17 mouse cellular contexts compared by ENCODE assay signal in genomic region chr15:78957021-78957420, GRCm38 (mm10). TPM values are rescaled to one million over a fixed set of nuclear protein-coding genes. Genes with fewer than 3 reads are reported as not detected.
DNase-seq lines count a peak whose midpoint lies in the region; ATAC-seq and TF ChIP-seq lines count a peak whose summit lies in the region.
"Had no signal": no experiment of that assay in that cellular context is flagged by ENCODE, and none has a peak within 500 bp of the region (broad histone marks: within the 10 kb centered on the region; RNA-seq: fewer than 3 reads in every experiment).

No protein-coding gene starts in this region.

- no peak overlapping the region for H3K4me3 ChIP-seq in hindbrain, embryonic 12.5 days
- H3K4me3 ChIP-seq in hindbrain, embryonic 14.5 days (replicated peaks; ENCODE audit: low read length), result no peak overlapping the region
- H3K4me3 ChIP-seq in stomach, embryonic 16.5 days (replicated peaks; ENCODE audit: low read length), result no peak overlapping the region
- no peak overlapping the region for H3K4me3 ChIP-seq in stomach, postnatal 0 days (ENCODE audit: low read depth, low read length)
- H3K4me3 ChIP-seq in embryonic facial prominence, embryonic 14.5 days (ENCODE audit: low read depth, low read length), result no peak overlapping the region
- H3K4me3 ChIP-seq in limb, embryonic 15.5 days, result no peak overlapping the region
- H3K4me3 ChIP-seq: heart, embryonic 15.5 days; liver, embryonic 15.5 days; midbrain, embryonic 12.5 days had no signal

- no peaks in the 10 kb centered on the region for H3K27me3 ChIP-seq in hindbrain, embryonic 12.5 days
- H3K27me3 ChIP-seq in hindbrain, embryonic 14.5 days (ENCODE audit: control insufficient read depth, insufficient read depth, low read length), result no peaks in the 10 kb centered on the region
- no peaks in the 10 kb centered on the region for H3K27me3 ChIP-seq in stomach, embryonic 16.5 days (ENCODE audit: control insufficient read depth, insufficient read depth, low read length)
- H3K27me3 ChIP-seq in stomach, postnatal 0 days (ENCODE audit: control insufficient read depth, insufficient read depth, low read length), result no peaks in the 10 kb centered on the region
- H3K27me3 ChIP-seq in embryonic facial prominence, embryonic 14.5 days (replicated peaks; ENCODE audit: control insufficient read depth, insufficient read depth, low read length), result no peaks in the 10 kb centered on the region
- no peaks in the 10 kb centered on the region for H3K27me3 ChIP-seq in limb, embryonic 15.5 days
- H3K27me3 ChIP-seq: heart, embryonic 15.5 days; midbrain, embryonic 12.5 days had no signal

- H3K36me3 ChIP-seq in hindbrain, embryonic 12.5 days, result peaks cover 66% of the 10 kb centered on the region
- H3K36me3 ChIP-seq in hindbrain, embryonic 14.5 days (replicated peaks; ENCODE audit: control insufficient read depth, insufficient read depth), result peaks cover 59% of the 10 kb centered on the region
- H3K36me3 ChIP-seq in stomach, embryonic 16.5 days (ENCODE audit: control insufficient read depth, insufficient read depth, low read length), result no peaks in the 10 kb centered on the region
- H3K36me3 ChIP-seq in stomach, postnatal 0 days (ENCODE audit: control insufficient read depth, insufficient read depth, low read length), result no peaks in the 10 kb centered on the region
- peaks cover 12% of the 10 kb centered on the region; the same call in 1 of the 2 replicates for H3K36me3 ChIP-seq in embryonic facial prominence, embryonic 14.5 days (ENCODE audit: control insufficient read depth, insufficient read depth, low read length)
- H3K36me3 ChIP-seq in limb, embryonic 15.5 days, result peaks cover 10% of the 10 kb centered on the region; the same call in 1 of the 2 replicates
- H3K36me3 ChIP-seq: heart, embryonic 15.5 days; liver, embryonic 15.5 days had no signal

- ATAC-seq in hindbrain, embryonic 12.5 days (ENCODE audit: low FRiP score), result no peak
- ATAC-seq in hindbrain, embryonic 14.5 days (ENCODE audit: low FRiP score), result no peak
- ATAC-seq in stomach, embryonic 16.5 days (ENCODE audit: insufficient read depth, low FRiP score), result no peak
- no peak for ATAC-seq in stomach, postnatal 0 days (ENCODE audit: low FRiP score, low TSS enrichment)
- ATAC-seq in embryonic facial prominence, embryonic 14.5 days (ENCODE audit: low read depth), result peak; percentile 73; the same call in 1 of the 2 replicates
- no peak for ATAC-seq in limb, embryonic 15.5 days (ENCODE audit: insufficient number of reproducible peaks, low FRiP score, low TSS enrichment, low read depth)
- ATAC-seq: inflammation-experienced regulatory T-cells, adult 6 months; lung, postnatal 0 days had no signal

- 0 out of 2 replicates have a peak overlapping the region, but pooled peaks have one; percentile 2 for H3K27ac ChIP-seq in hindbrain, embryonic 12.5 days
- H3K27ac ChIP-seq in hindbrain, embryonic 14.5 days, result no peak overlapping the region
- H3K27ac ChIP-seq in stomach, embryonic 16.5 days (ENCODE audit: low read length), result no peak overlapping the region
- H3K27ac ChIP-seq in stomach, postnatal 0 days (replicated peaks), result no peak overlapping the region
- H3K27ac ChIP-seq in embryonic facial prominence, embryonic 14.5 days (replicated peaks; ENCODE audit: low read depth, low read length), result peak overlapping the region; percentile 49
- H3K27ac ChIP-seq in limb, embryonic 15.5 days, result peak overlapping the region; percentile 61; the same call in 1 of the 2 replicates
- H3K27ac ChIP-seq: heart, embryonic 15.5 days; liver, embryonic 15.5 days; midbrain, embryonic 12.5 days had no signal

- no peak overlapping the region for H3K4me2 ChIP-seq in hindbrain, embryonic 12.5 days (replicated peaks)
- no peak overlapping the region for H3K4me2 ChIP-seq in hindbrain, embryonic 14.5 days (replicated peaks)
- no peak overlapping the region for H3K4me2 ChIP-seq in stomach, embryonic 16.5 days (ENCODE audit: low read depth, low read length)
- H3K4me2 ChIP-seq in stomach, postnatal 0 days (replicated peaks; ENCODE audit: low read depth), result no peak overlapping the region
- H3K4me2 ChIP-seq in embryonic facial prominence, embryonic 14.5 days (ENCODE audit: low read depth, low read length), result no peak overlapping the region; the same call in 1 of the 2 replicates
- peak overlapping the region; percentile 17; the same call in 1 of the 2 replicates for H3K4me2 ChIP-seq in limb, embryonic 15.5 days
- H3K4me2 ChIP-seq: heart, embryonic 15.5 days; liver, embryonic 15.5 days; midbrain, embryonic 12.5 days had no signal

- TF ChIP-seq CTCF in stomach, postnatal 0 days (IDR thresholded peaks at IDR 0.05; ENCODE audit: low read depth), result no peak

- no peak for DNase-seq in hindbrain, embryonic 14.5 days (ENCODE audit: low spot score)
- no peak for DNase-seq in stomach, postnatal 0 days (ENCODE audit: low spot score)
- DNase-seq in embryonic facial prominence, embryonic 14.5 days (ENCODE audit: low spot score), result peak; percentile 40
- DNase-seq in right cerebral cortex, postnatal 14 days, result no peak
- no peak for DNase-seq in left cerebral cortex, adult 18-20 months (ENCODE audit: low spot score in 2 of 2)
- DNase-seq: adrenal gland, postnatal 25 days; left cerebral cortex, postnatal 4 days; spleen, adult 18-20 months; thymus, adult 18-20 months had no signal

- peaks cover 3% of the 10 kb centered on the region; the same call in 1 of the 2 replicates for H3K4me1 ChIP-seq in hindbrain, embryonic 12.5 days
- H3K4me1 ChIP-seq in hindbrain, embryonic 14.5 days (replicated peaks; ENCODE audit: control insufficient read depth, insufficient read depth, low read length), result no peaks in the 10 kb centered on the region
- peaks cover 8% of the 10 kb centered on the region; the same call in 1 of the 2 replicates for H3K4me1 ChIP-seq in stomach, embryonic 16.5 days (ENCODE audit: control insufficient read depth, insufficient read depth, low read length)
- H3K4me1 ChIP-seq in stomach, postnatal 0 days (replicated peaks; ENCODE audit: control insufficient read depth, insufficient read depth), result no peaks in the 10 kb centered on the region
- H3K4me1 ChIP-seq in embryonic facial prominence, embryonic 14.5 days (ENCODE audit: control insufficient read depth, insufficient read depth, low read length), result peaks cover 4% of the 10 kb centered on the region; the same call in 1 of the 2 replicates
- peaks cover 12% of the 10 kb centered on the region for H3K4me1 ChIP-seq in limb, embryonic 15.5 days
- H3K4me1 ChIP-seq: heart, embryonic 15.5 days; liver, embryonic 15.5 days; midbrain, embryonic 12.5 days had no signal

- H3K9ac ChIP-seq in hindbrain, embryonic 12.5 days, result 0 out of 2 replicates have a peak overlapping the region, but pooled peaks have one; percentile 41
- H3K9ac ChIP-seq in hindbrain, embryonic 14.5 days, result no peak overlapping the region
- H3K9ac ChIP-seq in stomach, embryonic 16.5 days (ENCODE audit: low read length), result peak overlapping the region; percentile 42; the same call in 1 of the 2 replicates
- no peak overlapping the region for H3K9ac ChIP-seq in stomach, postnatal 0 days (ENCODE audit: low read length)
- peak overlapping the region; percentile 9; the same call in 1 of the 2 replicates for H3K9ac ChIP-seq in embryonic facial prominence, embryonic 14.5 days (ENCODE audit: low read depth, low read length)
- H3K9ac ChIP-seq in limb, embryonic 15.5 days, result no peak overlapping the region
- H3K9ac ChIP-seq: heart, embryonic 15.5 days; liver, embryonic 15.5 days; midbrain, embryonic 12.5 days had no signal

- no peaks in the 10 kb centered on the region for H3K9me3 ChIP-seq in hindbrain, embryonic 12.5 days (replicated peaks)
- H3K9me3 ChIP-seq in hindbrain, embryonic 14.5 days (ENCODE audit: control insufficient read depth, low read length), result no peaks in the 10 kb centered on the region
- H3K9me3 ChIP-seq in stomach, embryonic 16.5 days (replicated peaks; ENCODE audit: control insufficient read depth, low read length), result no peaks in the 10 kb centered on the region
- H3K9me3 ChIP-seq in stomach, postnatal 0 days (ENCODE audit: control insufficient read depth, low read length), result no peaks in the 10 kb centered on the region
- H3K9me3 ChIP-seq in embryonic facial prominence, embryonic 14.5 days (ENCODE audit: control insufficient read depth, low read length), result no peaks in the 10 kb centered on the region
- H3K9me3 ChIP-seq in limb, embryonic 15.5 days, result no peaks in the 10 kb centered on the region
- H3K9me3 ChIP-seq: heart, embryonic 15.5 days; liver, embryonic 15.5 days; midbrain, embryonic 12.5 days had no signal

- WGBS in hindbrain, embryonic 12.5 days, result 68% methylated on average over 15 of the region's 15 CpGs
- 84% methylated on average over 15 of the region's 15 CpGs for WGBS in hindbrain, embryonic 14.5 days
- WGBS in stomach, embryonic 16.5 days, result 46% methylated on average over 15 of the region's 15 CpGs
- 49% methylated on average over 15 of the region's 15 CpGs for WGBS in stomach, postnatal 0 days
- WGBS in embryonic facial prominence, embryonic 14.5 days, result 55% methylated on average over 13 of the region's 15 CpGs
- WGBS in limb, embryonic 15.5 days, result 37% methylated on average over 15 of the region's 15 CpGs

- no peak for TF ChIP-seq EP300 in stomach, postnatal 0 days (optimal IDR thresholded peaks at IDR 0.05)

RNA-seq across cellular contexts. Expression of gene Triobp, which starts 9.5 kb away (rescaled TPM):
- polyA plus RNA-seq in hindbrain, embryonic 12.5 days (2016; fragmentation: Nextera tagmentation; extraction: Ambion mirVana), result 44.7 and 52.4 TPM in 2 replicates
- polyA plus RNA-seq in hindbrain, embryonic 14.5 days (2014; fragmentation: Nextera tagmentation; extraction: Ambion mirVana), result 37.4 and 41.1 TPM in 2 replicates
- polyA plus RNA-seq in stomach, embryonic 16.5 days (2015; fragmentation: Nextera tagmentation; extraction: Ambion mirVana), result 54.2 and 63.6 TPM in 2 replicates
- 22.4 and 30.6 TPM in 2 replicates for polyA plus RNA-seq in stomach, postnatal 0 days (2015; fragmentation: Nextera tagmentation; extraction: Ambion mirVana)
- polyA plus RNA-seq in embryonic facial prominence, embryonic 14.5 days (2014; fragmentation: Nextera tagmentation; extraction: Ambion mirVana), result 46.2 and 47.4 TPM in 2 replicates
- 54.8 and 59.2 TPM in 2 replicates for polyA plus RNA-seq in limb, embryonic 15.5 days (2015; fragmentation: Nextera tagmentation; extraction: Ambion mirVana)
- 10 to 100 TPM; 11.0 to 11.3 TPM for total RNA-seq in left cerebral cortex, adult 18-20 months (2021)

RNA-seq across cellular contexts. Expression of gene Nol12, which starts 22.3 kb away (rescaled TPM):
- 53.8 and 60.0 TPM in 2 replicates for polyA plus RNA-seq in hindbrain, embryonic 12.5 days (2016; fragmentation: Nextera tagmentation; extraction: Ambion mirVana)
- polyA plus RNA-seq in hindbrain, embryonic 14.5 days (2014; fragmentation: Nextera tagmentation; extraction: Ambion mirVana), result 57.7 and 59.2 TPM in 2 replicates
- 45.6 and 46.9 TPM in 2 replicates for polyA plus RNA-seq in stomach, embryonic 16.5 days (2015; fragmentation: Nextera tagmentation; extraction: Ambion mirVana)
- 32.3 and 36.4 TPM in 2 replicates for polyA plus RNA-seq in stomach, postnatal 0 days (2015; fragmentation: Nextera tagmentation; extraction: Ambion mirVana)
- 51.1 and 54.3 TPM in 2 replicates for polyA plus RNA-seq in embryonic facial prominence, embryonic 14.5 days (2014; fragmentation: Nextera tagmentation; extraction: Ambion mirVana)
- polyA plus RNA-seq in limb, embryonic 15.5 days (2015; fragmentation: Nextera tagmentation; extraction: Ambion mirVana), result 53.2 and 55.2 TPM in 2 replicates
- total RNA-seq in left cerebral cortex, adult 18-20 months (2021), result 10 to 100 TPM; 37.3 to 44.0 TPM

RNA-seq across cellular contexts. Expression of gene Lgals1, which starts 30.5 kb away (rescaled TPM):
- polyA plus RNA-seq in hindbrain, embryonic 12.5 days (2016; fragmentation: Nextera tagmentation; extraction: Ambion mirVana), result 569 and 595 TPM in 2 replicates
- 117 and 157 TPM in 2 replicates for polyA plus RNA-seq in hindbrain, embryonic 14.5 days (2014; fragmentation: Nextera tagmentation; extraction: Ambion mirVana)
- polyA plus RNA-seq in stomach, embryonic 16.5 days (2015; fragmentation: Nextera tagmentation; extraction: Ambion mirVana), result 1,528 and 1,531 TPM in 2 replicates
- polyA plus RNA-seq in stomach, postnatal 0 days (2015; fragmentation: Nextera tagmentation; extraction: Ambion mirVana), result 1,326 and 1,632 TPM in 2 replicates
- 2,628 and 2,877 TPM in 2 replicates for polyA plus RNA-seq in embryonic facial prominence, embryonic 14.5 days (2014; fragmentation: Nextera tagmentation; extraction: Ambion mirVana)
- polyA plus RNA-seq in limb, embryonic 15.5 days (2015; fragmentation: Nextera tagmentation; extraction: Ambion mirVana), result 2,795 and 2,816 TPM in 2 replicates
- 10 to 100 TPM; 26.4 to 26.8 TPM for total RNA-seq in left cerebral cortex, adult 18-20 months (2021)

RNA-seq across cellular contexts. Expression of gene Pdxp, which starts 43.3 kb away (rescaled TPM):
- 48.1 and 49.0 TPM in 2 replicates for polyA plus RNA-seq in hindbrain, embryonic 12.5 days (2016; fragmentation: Nextera tagmentation; extraction: Ambion mirVana)
- polyA plus RNA-seq in hindbrain, embryonic 14.5 days (2014; fragmentation: Nextera tagmentation; extraction: Ambion mirVana), result 105 and 121 TPM in 2 replicates
- polyA plus RNA-seq in stomach, embryonic 16.5 days (2015; fragmentation: Nextera tagmentation; extraction: Ambion mirVana), result 5.1 and 5.9 TPM in 2 replicates
- 4.1 and 4.3 TPM in 2 replicates for polyA plus RNA-seq in stomach, postnatal 0 days (2015; fragmentation: Nextera tagmentation; extraction: Ambion mirVana)
- polyA plus RNA-seq in embryonic facial prominence, embryonic 14.5 days (2014; fragmentation: Nextera tagmentation; extraction: Ambion mirVana), result 19.6 and 21.0 TPM in 2 replicates
- polyA plus RNA-seq in limb, embryonic 15.5 days (2015; fragmentation: Nextera tagmentation; extraction: Ambion mirVana), result 13.0 and 15.0 TPM in 2 replicates
- 100 to 1,000 TPM; 178 to 191 TPM for total RNA-seq in left cerebral cortex, adult 18-20 months (2021)

RNA-seq across cellular contexts. Expression of gene Sh3bp1, which starts 57.5 kb away (rescaled TPM):
- 15.5 and 17.4 TPM in 2 replicates for polyA plus RNA-seq in hindbrain, embryonic 12.5 days (2016; fragmentation: Nextera tagmentation; extraction: Ambion mirVana)
- 3.7 and 5.5 TPM in 2 replicates for polyA plus RNA-seq in hindbrain, embryonic 14.5 days (2014; fragmentation: Nextera tagmentation; extraction: Ambion mirVana)
- polyA plus RNA-seq in stomach, embryonic 16.5 days (2015; fragmentation: Nextera tagmentation; extraction: Ambion mirVana), result 42.1 and 44.5 TPM in 2 replicates
- polyA plus RNA-seq in stomach, postnatal 0 days (2015; fragmentation: Nextera tagmentation; extraction: Ambion mirVana), result 22.7 and 27.4 TPM in 2 replicates
- 40.8 and 44.1 TPM in 2 replicates for polyA plus RNA-seq in embryonic facial prominence, embryonic 14.5 days (2014; fragmentation: Nextera tagmentation; extraction: Ambion mirVana)
- 55.2 and 61.1 TPM in 2 replicates for polyA plus RNA-seq in limb, embryonic 15.5 days (2015; fragmentation: Nextera tagmentation; extraction: Ambion mirVana)
- 10 to 100 TPM; 33.8 to 39.9 TPM for total RNA-seq in left cerebral cortex, adult 18-20 months (2021)

Comparison
In these comparisons a context has a peak if more than half of its experiments do, and no peak if none do; other contexts are left out.
1. H3K27ac ChIP-seq: peak in hindbrain, embryonic 12.5 days (single experiment), embryonic facial prominence, embryonic 14.5 days (single experiment) and limb, embryonic 15.5 days (single experiment); none in hindbrain, embryonic 14.5 days (single experiment), stomach, embryonic 16.5 days (single experiment) and stomach, postnatal 0 days (single experiment).
2. H3K9ac ChIP-seq: peak in hindbrain, embryonic 12.5 days (single experiment), stomach, embryonic 16.5 days (single experiment) and embryonic facial prominence, embryonic 14.5 days (single experiment); none in hindbrain, embryonic 14.5 days (single experiment), stomach, postnatal 0 days (single experiment) and limb, embryonic 15.5 days (single experiment).